Mouse (Mus musculus) B cell, adult 2 months (primary cell): ENCODE results near the gene Olfr18.
"Not testable (repeated sequence)": the region's sequence is repeated elsewhere in the genome, so short reads cannot be mapped to it uniquely, and the experiment has no call there.

Experiments used
- DNase-seq, 2 experiments: peaks; one replicate each; pipeline ENCODE4 v3.0.0; 2022

The Olfr18 gene

DNA sequence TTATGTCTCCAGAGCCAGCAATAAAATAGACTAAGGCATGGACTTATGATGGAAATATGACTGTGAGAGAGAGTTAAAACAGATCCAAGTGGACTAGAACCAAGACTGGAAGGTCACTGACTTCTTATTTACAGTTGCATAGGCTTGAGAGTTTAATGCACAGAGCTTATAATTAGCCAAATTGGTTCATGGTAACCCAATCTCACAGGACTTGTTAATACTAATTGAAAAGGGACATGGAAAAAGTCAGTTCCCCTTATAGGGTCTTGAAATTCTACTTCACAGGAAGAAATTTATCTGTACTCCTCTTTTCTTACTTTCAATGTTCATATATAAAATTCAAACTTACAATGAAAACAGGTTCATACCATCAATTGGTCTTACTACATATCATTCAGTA, at the start of gene Olfr18:
TSS of gene Olfr18 (minus strand) at position 101 of the 400 bp plus-strand sequence.
- no peak for DNase-seq

- DNase-seq, result no peak
Measured at GRCm38 (mm10) chr9:20385343-20385703, 49.4 kb upstream of the Olfr18 start.

- peak; percentile 94 to 95 for DNase-seq
Measured at GRCm38 (mm10) chr9:20384532-20385342, 48.8 kb upstream of the Olfr18 start, which contains the start of gene Zfp560. Gene Zfp560, minus strand, starts transcription at chr9:20385177.

DNA sequence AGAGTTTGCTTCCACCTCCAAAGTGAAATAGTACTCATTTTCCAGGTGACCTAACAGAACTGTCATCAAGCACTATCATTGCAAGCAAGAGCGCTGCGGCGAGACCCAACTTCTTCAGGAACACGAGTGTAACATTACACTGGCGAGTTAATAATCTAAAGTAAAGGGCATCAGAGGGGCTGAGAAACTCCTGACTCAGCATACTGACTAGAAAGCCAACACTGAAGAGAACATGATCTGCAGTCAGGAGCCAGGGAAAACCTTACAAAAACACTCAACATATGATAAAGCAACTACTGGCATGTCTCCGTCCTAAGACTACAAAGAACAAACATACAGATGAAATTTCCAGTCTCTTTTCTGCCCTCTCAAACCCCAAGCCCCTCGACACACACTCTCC, 47.8 kb upstream of the Olfr18 start:
- DNase-seq, result no peak

- DNase-seq, result no peak
Measured at GRCm38 (mm10) chr9:20374712-20375111, 38.8 kb upstream of the Olfr18 start.

DNA sequence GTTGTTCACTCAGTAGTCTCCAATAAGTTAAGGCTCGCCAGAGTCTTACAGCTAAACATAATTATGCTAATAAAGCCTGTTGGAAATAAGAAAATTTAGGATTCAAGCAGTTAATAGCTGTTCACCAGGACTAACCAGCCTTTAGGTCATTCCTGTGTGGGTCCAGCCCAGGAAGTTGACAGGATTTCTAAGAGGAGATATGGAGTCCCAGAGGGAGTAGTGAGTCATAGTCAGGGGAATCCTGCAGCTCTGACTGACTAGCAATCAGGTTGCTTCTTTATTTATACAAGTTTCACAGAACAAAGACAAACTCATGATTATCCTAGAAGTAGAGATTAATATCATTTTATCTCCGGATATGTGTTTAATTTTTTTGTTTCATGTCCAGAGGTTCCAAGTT, 31.4 kb upstream of the Olfr18 start:
- DNase-seq, result no peak

DNA sequence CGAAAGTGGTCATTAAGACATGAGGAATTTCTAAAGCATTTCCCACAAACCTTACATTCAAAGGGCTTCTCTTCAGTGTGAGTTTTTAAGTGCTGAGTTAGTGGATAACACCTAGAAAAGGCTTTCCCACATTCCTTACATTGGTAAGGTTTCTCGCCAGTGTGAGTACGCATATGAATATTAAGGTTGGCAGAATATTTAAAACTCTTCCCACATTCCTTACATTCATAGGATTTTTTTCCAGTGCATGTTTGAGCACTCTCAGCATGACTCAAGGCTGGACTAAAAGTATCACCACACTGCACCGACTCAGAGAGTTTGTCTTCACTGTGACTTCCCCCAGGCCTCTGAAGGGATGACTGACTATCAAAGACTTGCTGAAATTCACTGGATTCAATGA, 12.6 kb upstream of the Olfr18 start:
- no peak for DNase-seq

DNA sequence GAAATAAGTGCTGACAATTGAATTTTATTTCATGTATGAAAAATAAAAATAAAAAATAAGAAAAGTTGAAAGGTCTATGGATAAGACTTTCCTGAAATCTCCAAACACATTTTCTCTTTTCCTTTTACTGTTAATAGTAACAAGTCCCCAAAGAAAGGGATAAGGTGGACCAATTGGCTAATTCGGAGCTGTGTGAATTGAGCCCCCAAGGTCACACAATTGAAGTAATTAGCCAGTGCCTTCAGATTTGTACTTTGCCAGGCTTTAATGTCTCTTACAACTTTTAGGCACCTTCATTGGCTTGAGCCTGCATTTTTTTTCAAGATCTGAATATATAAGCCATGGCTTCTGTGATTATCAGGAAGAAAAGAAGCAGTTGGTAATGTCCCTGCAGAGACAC, 37.7 kb downstream of the Olfr18 start, which contains the start of gene Olfr873:
TSS of gene Olfr873 (plus strand) at position 301 of the 400 bp plus-strand sequence.
- DNase-seq, result no peak

GRCm38 (mm10) chr9:20295562-20295961, 40.3 kb downstream of the Olfr18 start:
- not testable (repeated sequence) for DNase-seq

DNA sequence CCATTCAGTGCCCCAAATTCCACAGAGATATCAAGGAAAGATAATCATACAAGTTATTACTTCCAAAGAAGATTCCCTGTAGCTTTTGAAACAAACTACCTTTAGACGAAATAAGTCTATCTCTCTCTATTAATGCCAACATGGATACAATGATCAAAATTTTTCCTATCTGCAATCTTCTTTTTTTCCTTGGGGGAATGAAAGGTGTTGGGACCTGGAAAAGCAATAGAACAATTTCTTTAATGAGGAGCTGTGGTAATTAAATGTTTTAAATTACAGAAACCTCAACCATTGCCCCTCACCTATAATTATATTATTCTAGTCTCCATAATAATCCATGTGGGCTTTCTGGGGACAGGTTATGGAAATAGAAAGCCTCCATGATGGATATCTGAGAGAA, 53.8 kb downstream of the Olfr18 start, which contains the start of gene Olfr39:
TSS of gene Olfr39 (plus strand) at position 301 of the 400 bp plus-strand sequence.
- no peak for DNase-seq
